Mouse (Mus musculus): Measurements from ENCODE around the gene Ntsr1. TPM values are rescaled to one million over a fixed set of nuclear protein-coding genes. Genes with fewer than 3 reads are reported as not detected.

Gene Ntsr1
- total RNA-seq (2014; rRNA removed) (9.0 and 11.1 TPM in 2 replicates), polyA plus RNA-seq (2015; fragmentation: Nextera tagmentation; extraction: Ambion mirVana) (2.8 and 2.9 TPM in 2 replicates)

DNA sequence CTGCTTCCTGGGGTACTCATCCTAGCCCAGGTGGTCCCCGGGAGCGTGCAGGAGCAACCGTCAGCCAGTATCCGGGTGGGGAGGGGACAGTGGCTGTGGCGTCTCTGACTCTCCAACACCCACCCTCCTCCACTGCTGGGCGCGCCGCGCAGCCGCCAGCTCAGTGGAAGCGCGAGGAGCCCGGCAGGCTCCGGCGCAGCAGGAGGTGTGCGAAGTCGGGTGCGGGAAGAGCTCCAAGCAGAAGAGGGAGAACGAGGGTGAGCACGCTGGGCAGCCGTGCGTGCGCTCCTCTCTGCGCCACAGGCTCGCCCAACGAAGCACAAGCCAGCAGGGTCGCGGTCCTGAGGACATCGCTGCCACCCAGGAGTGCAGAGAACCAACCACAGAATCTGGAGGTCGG is at the start of gene Ntsr1:
Gene Ntsr1, plus strand, starts transcription at position 236 of the 400 bp plus-strand sequence.
- Histone ChIP-seq H3K27ac (no peak within 1 kb of the TSS), H3K4me3 (ENCODE audit: low read length) (peak within 1 kb of the TSS; percentile 33), H3K27me3 (ENCODE audit: insufficient read depth, low read length) (peaks cover 11% of the 10 kb centered on the region; the same call in 1 of the 2 replicates), H3K36me3 (ENCODE audit: insufficient read depth, low read length) (no peaks in the 10 kb centered on the region), H3K9ac (replicated peaks; ENCODE audit: low read length) (peak within 1 kb of the TSS; percentile 39), H3K9me3 (ENCODE audit: low read length) (no peaks in the 10 kb centered on the region), H3K4me1 (ENCODE audit: insufficient read depth, low read length) (peaks cover 26% of the 10 kb centered on the region), H3K4me2 (ENCODE audit: low read depth, low read length) (peak within 1 kb of the TSS; percentile 62)
- peak; percentile 58 for ATAC-seq
- peak; percentile 61 for DNase-seq (ENCODE audit: low spot score)
- TF ChIP-seq CTCF (IDR thresholded peaks at IDR 0.05; ENCODE audit: low read depth): no peak
- 0% methylated on average over 30 of the region's 30 CpGs for WGBS

- WGBS: 63% methylated on average over 5 of the region's 5 CpGs
- H3K36me3 ChIP-seq (ENCODE audit: insufficient read depth, low read length): no peaks in the 10 kb centered on the region
- no peak overlapping the region for H3K9ac ChIP-seq (replicated peaks; ENCODE audit: low read length)
- ATAC-seq (peak; percentile 44; the same call in 1 of the 2 replicates), DNase-seq (ENCODE audit: low spot score) (no peak)
- TF ChIP-seq CTCF (IDR thresholded peaks at IDR 0.05; ENCODE audit: low read depth): no peak
- H3K27ac ChIP-seq: no peak overlapping the region
- no peak overlapping the region for H3K4me2 ChIP-seq (ENCODE audit: low read depth, low read length)
- H3K9me3 ChIP-seq (ENCODE audit: low read length): no peaks in the 10 kb centered on the region
- no peak overlapping the region for H3K4me3 ChIP-seq (ENCODE audit: low read length)
- no peaks in the 10 kb centered on the region for H3K4me1 ChIP-seq (ENCODE audit: insufficient read depth, low read length)
- peaks cover 2% of the 10 kb centered on the region for H3K27me3 ChIP-seq (ENCODE audit: insufficient read depth, low read length)
These were observed 49.2 kb upstream of the Ntsr1 start for GRCm38 (mm10) chr2:180450529-180450928.

DNA sequence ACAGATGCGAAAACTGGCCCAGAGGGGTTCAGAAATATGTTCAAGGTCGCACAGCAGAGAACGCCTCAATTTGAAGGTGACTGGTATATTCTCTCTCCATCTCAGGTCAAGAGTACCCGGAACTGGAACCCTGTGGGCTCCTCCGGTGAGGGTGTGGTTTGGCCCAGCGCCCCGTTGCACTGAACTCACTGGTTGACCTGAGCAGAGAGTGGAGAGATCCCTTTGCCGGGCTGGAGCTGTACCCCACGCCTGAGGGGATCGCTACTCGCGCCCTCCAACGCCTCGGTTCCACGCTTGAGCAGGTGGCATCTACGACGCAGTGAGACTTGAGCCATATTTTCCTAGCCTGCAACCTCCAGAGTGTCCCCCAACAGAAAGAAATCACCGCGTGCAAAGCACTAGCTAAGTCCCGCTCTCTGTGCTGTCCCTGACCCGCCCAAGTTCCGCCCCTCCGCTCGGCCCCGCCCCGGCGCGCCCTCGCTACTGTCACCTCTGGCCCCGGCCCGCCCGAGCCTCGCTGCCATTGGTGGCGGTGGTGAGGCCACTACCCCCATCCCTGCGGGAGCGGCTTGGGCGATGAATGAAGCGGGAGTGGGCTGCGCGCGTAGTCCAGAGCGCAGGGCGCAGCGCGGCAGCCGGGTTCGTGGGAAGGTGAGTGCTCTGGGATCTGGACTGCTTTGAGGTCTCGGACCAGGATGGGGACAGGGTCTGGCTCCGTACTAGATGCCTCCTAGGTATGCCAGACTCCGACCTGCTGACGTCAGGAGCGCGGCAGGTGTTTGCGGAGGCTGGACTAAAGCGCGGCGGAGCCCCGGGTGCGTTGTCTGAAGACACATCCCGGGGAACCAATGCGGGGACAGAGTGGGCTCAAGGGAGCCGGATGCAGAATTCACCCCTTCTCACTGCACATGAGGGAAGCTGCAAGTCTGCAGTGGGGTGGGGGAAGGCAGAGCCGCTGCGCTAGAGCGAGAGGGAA is 43.8 kb upstream of the Ntsr1 start, which contains the start of gene Slco4a1:
Gene Slco4a1, plus strand, starts transcription at position 523 of the 976 bp plus-strand sequence.
- peak within 1 kb of the TSS; percentile 37 for H3K27ac ChIP-seq
- H3K9ac ChIP-seq (replicated peaks; ENCODE audit: low read length): peak within 1 kb of the TSS; percentile 40
- no peaks in the 10 kb centered on the region for H3K4me1 ChIP-seq (ENCODE audit: insufficient read depth, low read length)
- no peaks in the 10 kb centered on the region for H3K36me3 ChIP-seq (ENCODE audit: insufficient read depth, low read length)
- H3K4me3 ChIP-seq (ENCODE audit: low read length): peak within 1 kb of the TSS; percentile 54
- DNase-seq (ENCODE audit: low spot score): peak; percentile 80
- H3K4me2 ChIP-seq (ENCODE audit: low read depth, low read length): peak within 1 kb of the TSS; percentile 93
- TF ChIP-seq CTCF (IDR thresholded peaks at IDR 0.05; ENCODE audit: low read depth): no peak
- WGBS: 2% methylated on average over 65 of the region's 65 CpGs
- peaks cover 9% of the 10 kb centered on the region for H3K27me3 ChIP-seq (ENCODE audit: insufficient read depth, low read length)
- H3K9me3 ChIP-seq (ENCODE audit: low read length): no peaks in the 10 kb centered on the region
- peak; percentile 85 for ATAC-seq

- H3K27me3 ChIP-seq (ENCODE audit: insufficient read depth, low read length): peaks cover 9% of the 10 kb centered on the region
- peak overlapping the region; percentile 54 for H3K4me3 ChIP-seq (ENCODE audit: low read length)
- H3K4me1 ChIP-seq (ENCODE audit: insufficient read depth, low read length): no peaks in the 10 kb centered on the region
- TF ChIP-seq CTCF (IDR thresholded peaks at IDR 0.05; ENCODE audit: low read depth): no peak
- no peaks in the 10 kb centered on the region for H3K9me3 ChIP-seq (ENCODE audit: low read length)
- peak overlapping the region; percentile 40 for H3K9ac ChIP-seq (replicated peaks; ENCODE audit: low read length)
- DNase-seq (ENCODE audit: low spot score): peak; percentile 35
- H3K36me3 ChIP-seq (ENCODE audit: insufficient read depth, low read length): no peaks in the 10 kb centered on the region
- peak overlapping the region; percentile 93 for H3K4me2 ChIP-seq (ENCODE audit: low read depth, low read length)
- 2% methylated on average over 27 of the region's 28 CpGs for WGBS
- peak overlapping the region; percentile 37; the same call in 1 of the 2 replicates for H3K27ac ChIP-seq
- no peak for ATAC-seq
These were observed 43.1 kb upstream of the Ntsr1 start for GRCm38 (mm10) chr2:180456705-180457104.

DNA sequence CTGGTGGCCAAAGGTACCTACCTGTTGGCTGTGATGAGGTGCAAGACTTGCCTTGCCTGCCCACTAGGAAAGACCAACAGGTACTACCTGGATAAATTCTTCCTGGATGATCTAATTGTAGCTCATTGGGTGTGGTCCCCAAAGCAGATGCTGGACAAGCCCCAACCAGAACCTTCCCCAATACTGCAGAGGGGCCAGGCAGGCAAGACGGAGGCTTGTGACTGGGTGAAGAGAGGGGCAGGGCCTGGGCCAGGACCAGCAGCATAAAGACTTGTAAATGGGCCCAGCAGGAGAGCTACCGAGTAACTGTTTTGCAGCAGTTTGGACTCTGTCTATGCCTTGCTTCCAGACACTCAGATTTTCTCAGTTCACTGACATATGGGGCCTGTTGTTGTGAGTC is 42.1 kb upstream of the Ntsr1 start:
- Histone ChIP-seq H3K36me3 (ENCODE audit: insufficient read depth, low read length) (no peaks in the 10 kb centered on the region), H3K27ac (no peak overlapping the region), H3K9ac (replicated peaks; ENCODE audit: low read length) (no peak overlapping the region), H3K4me3 (ENCODE audit: low read length) (no peak overlapping the region), H3K4me1 (ENCODE audit: insufficient read depth, low read length) (no peaks in the 10 kb centered on the region), H3K9me3 (ENCODE audit: low read length) (no peaks in the 10 kb centered on the region), H3K27me3 (ENCODE audit: insufficient read depth, low read length) (peaks cover 9% of the 10 kb centered on the region), H3K4me2 (ENCODE audit: low read depth, low read length) (no peak overlapping the region)
- DNase-seq (ENCODE audit: low spot score): no peak
- 35% methylated on average over 2 of the region's 2 CpGs for WGBS
- no peak for ATAC-seq
- no peak for TF ChIP-seq CTCF (IDR thresholded peaks at IDR 0.05; ENCODE audit: low read depth)

- Histone ChIP-seq H3K27ac (no peak overlapping the region), H3K27me3 (ENCODE audit: insufficient read depth, low read length) (peaks cover 9% of the 10 kb centered on the region), H3K9me3 (ENCODE audit: low read length) (no peaks in the 10 kb centered on the region), H3K4me2 (ENCODE audit: low read depth, low read length) (no peak overlapping the region), H3K4me3 (ENCODE audit: low read length) (no peak overlapping the region), H3K4me1 (ENCODE audit: insufficient read depth, low read length) (no peaks in the 10 kb centered on the region), H3K9ac (replicated peaks; ENCODE audit: low read length) (no peak overlapping the region), H3K36me3 (ENCODE audit: insufficient read depth, low read length) (no peaks in the 10 kb centered on the region)
- ATAC-seq: no peak
- no peak for TF ChIP-seq CTCF (IDR thresholded peaks at IDR 0.05; ENCODE audit: low read depth)
- DNase-seq (ENCODE audit: low spot score): no peak
- 82% methylated on average over 4 of the region's 4 CpGs for WGBS
These were observed 40.3 kb upstream of the Ntsr1 start for GRCm38 (mm10) chr2:180459437-180459836.
